Mouse (Mus musculus) macrophage (primary cell): Measurements from ENCODE around the gene Actg2. TPM values are rescaled to one million over a fixed set of nuclear protein-coding genes. Genes with fewer than 3 reads are reported as not detected.
"Not testable (repeated sequence)": the region's sequence is repeated elsewhere in the genome, so short reads cannot be mapped to it uniquely, and the experiment has no call there.

Experiments
- H3K27ac ChIP-seq: fragments of 350-480 bp; formaldehyde crosslinking; 2 replicates; pipeline ENCODE4 v1.9.0; 2021
- H3K36me3 ChIP-seq: fragments of 350-480 bp; formaldehyde crosslinking; 2 replicates; pipeline ENCODE4 v1.9.0; 2021; ENCODE audit errors: inconsistent target
- H3K4me3 ChIP-seq: fragments of 350-480 bp; formaldehyde crosslinking; 2 replicates; pipeline ENCODE4 v1.9.0; 2021; ENCODE audit errors: inconsistent target
- H3K79me2 ChIP-seq: fragments of 350-480 bp; formaldehyde crosslinking; 2 replicates; pipeline ENCODE4 v1.9.0; 2021; ENCODE audit errors: inconsistent target
- WGBS: methylation state at CpG from one replicate; pipeline ENCODE4 v1.1.7; 2026; ENCODE audit warnings: inconsistent platforms; ENCODE audit not compliant: missing documents; 5-methylcytosine and 5-hydroxymethylcytosine counted together
- polyA plus RNA-seq: library from polyadenylated mRNA; stranded (reverse); fragments of 250-400 nt; gene quantifications from 3 replicates; pipeline ENCODE4 v1.2.4, GENCODE M21; 2018; ENCODE audit warnings: inconsistent platforms
- total RNA-seq, 78 experiments: library from RNA; depleted of rRNA; stranded (reverse); fragments of 250-400 nt; gene quantifications; 1 replicate in 9 of 78; 2 replicates in 24 of 78; 3 replicates in 43 of 78; 4 replicates in 2 of 78; pipeline ENCODE4 v1.2.4; 2018; ENCODE audit warnings: inconsistent platforms in 56 of 78

Actg2 gene
- 1 to 10 TPM in 1 of 26 experiments, not detected in 25; 7.0 TPM for total RNA-seq (2018; cell fraction: chromatin; rRNA removed)
- not detected for total RNA-seq (2018; cell fraction: cytosol; rRNA removed)
- 1 to 10 TPM in 1 of 26 experiments, not detected in 25; 1.2 TPM for total RNA-seq (2018; cell fraction: nucleus; rRNA removed)
- polyA plus RNA-seq: 0.21 TPM in 1 of 3 replicates, not detected in the others

DNA sequence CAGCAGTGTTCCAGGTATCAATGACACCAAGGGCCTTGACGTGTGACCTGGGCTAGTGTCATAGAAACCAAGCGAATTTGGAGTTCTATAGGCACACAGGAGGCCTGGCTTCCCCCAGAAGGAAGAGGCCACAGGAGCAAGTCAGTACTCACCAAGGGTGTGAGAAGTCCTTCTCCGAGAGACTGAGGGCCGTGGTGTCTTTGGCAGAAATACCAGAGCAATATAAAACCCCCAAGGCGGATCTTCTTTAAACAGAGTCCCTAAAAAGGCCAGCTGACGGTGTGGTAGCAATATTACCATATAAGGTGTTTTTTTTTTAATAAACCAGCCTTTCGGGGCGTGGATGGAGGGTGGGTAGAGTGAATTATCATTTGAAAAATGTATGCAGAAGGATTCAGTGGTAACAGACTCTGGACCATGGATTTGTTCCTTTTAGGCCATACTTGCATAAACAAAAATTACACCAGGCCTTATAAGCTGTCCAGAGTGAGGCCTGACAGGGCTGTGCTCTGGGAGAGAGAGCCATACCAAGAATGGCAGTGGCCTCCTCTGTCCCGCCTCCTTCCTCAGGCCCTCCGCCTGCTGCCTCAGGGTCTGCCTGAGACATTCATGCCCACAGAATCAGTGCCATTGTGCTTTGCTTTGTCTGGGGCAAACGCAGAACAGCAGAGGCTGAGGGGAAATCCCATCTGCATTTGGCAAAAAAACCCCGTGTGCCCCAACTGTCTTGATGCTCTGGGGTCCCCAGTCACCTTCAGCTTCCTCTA, at the start of gene Actg2:
Gene Actg2, minus strand, starts transcription at position 238 of the 767 bp plus-strand sequence.
- Histone ChIP-seq H3K79me2 (no peaks in the 10 kb centered on the region), H3K4me3 (no peak within 1 kb of the TSS), H3K36me3 (no peaks in the 10 kb centered on the region), H3K27ac (no peak within 1 kb of the TSS)
- WGBS: 71% methylated on average over 12 of the region's 12 CpGs

DNA sequence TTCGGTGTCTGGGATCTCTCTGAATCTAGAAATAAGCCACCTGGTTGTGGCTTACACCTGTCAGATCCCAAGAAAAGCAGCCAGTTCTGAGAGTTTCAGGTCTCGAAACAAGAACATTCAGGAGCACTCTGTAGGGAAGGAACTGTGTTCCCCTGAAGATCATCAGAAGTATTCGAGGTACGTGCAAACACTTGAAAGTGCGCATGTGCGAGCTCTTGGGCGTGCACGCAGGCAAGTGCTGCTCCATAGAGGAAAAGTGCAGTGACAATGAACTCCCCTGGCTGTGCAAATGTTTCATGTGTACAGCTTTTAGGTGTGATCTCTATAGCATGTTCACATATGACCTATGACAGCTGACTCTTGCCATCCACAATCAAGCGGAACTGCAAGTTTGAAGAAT, 49.3 kb upstream of the Actg2 start:
- H3K36me3 ChIP-seq, H3K27ac ChIP-seq, H3K79me2 ChIP-seq, H3K4me3 ChIP-seq: not testable (repeated sequence)
- WGBS: 92% methylated on average over 9 of the region's 9 CpGs

DNA sequence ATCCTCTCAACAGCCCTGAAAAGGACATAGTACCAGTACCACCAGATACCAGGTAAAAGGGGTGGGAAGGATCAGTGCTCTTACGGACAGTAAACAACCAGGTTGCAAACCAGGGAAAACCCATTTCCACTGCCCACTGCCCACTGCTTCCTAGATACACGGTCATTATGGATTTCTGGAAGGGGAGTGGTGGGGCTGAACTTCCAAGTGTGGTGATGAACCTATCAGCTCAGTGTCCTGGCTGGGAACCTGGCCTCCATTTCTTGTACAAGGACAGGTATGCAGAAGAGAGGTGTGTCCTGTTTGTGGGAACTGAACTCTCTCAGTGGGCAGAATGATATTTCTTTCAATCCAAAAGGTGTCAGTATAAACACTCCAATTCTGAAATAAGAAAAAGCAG, 47.5 kb upstream of the Actg2 start:
- H3K79me2 ChIP-seq: no peaks in the 10 kb centered on the region
- no peak overlapping the region for H3K27ac ChIP-seq
- 70% methylated on average over 2 of the region's 2 CpGs for WGBS
- H3K4me3 ChIP-seq: no peak overlapping the region
- no peaks in the 10 kb centered on the region for H3K36me3 ChIP-seq

- Histone ChIP-seq H3K79me2 (no peaks in the 10 kb centered on the region), H3K27ac (no peak overlapping the region), H3K4me3 (no peak overlapping the region), H3K36me3 (no peaks in the 10 kb centered on the region)
- 0% methylated on average over 3 of the region's 6 CpGs for WGBS
Measured at GRCm38 (mm10) chr6:83582938-83583270, 46.8 kb upstream of the Actg2 start.

DNA sequence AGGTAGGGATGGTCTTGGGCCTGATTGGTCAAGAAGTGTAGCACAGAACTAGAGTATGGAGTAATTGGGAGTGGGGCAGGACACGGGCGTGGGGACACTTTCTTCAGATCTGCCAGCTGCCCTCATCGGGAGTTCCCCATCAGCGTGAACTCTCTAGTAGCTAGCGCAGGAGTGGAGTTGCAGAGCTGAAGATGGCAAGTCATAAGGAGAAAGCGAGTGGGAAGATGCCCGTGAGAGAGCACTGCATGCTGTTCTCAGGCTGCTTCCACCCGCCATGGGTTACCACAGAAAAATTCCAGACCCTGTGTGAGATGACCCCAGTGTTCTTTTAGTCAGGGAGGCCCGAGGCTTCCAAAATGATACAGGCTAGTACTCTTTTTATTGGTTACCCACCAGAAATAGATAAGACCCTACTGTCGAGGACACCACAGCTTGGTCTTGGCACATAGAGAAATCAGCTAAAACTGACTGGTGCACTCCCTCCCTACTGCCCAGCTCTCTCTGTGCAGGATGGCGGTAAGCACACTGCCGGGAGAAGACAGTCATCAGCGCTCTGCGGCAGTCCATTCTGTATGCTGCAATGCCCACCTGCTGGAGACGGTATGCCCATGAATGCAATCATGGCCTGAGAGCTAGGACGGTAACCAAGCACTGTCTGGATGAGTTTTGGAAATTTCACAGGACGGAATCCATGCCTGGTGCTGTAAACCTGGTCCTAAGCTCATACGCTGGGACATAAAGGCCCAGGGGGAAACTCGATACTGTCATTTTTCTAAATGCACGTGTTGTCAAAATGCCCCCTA, 46.3 kb upstream of the Actg2 start:
- 86% methylated on average over 20 of the region's 20 CpGs for WGBS

DNA sequence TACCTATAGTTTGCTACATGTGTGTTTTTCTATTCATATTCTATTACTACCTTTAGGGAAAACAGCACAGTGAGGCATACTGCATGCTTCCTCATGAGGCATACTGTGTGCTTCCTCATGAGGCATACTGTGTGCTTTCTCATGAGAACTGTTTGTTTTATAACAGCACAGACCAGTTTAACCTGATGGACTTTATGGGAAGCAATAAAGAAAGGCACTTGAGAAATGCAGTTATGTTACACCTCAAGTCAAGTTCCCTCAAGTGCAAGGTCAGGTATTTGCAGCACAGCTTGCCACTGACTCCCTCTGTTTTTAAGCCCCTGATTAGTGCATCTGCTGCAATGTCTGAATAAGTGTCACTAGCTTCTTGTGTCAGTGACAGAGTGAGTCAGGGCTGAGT, 41.5 kb upstream of the Actg2 start:
- H3K79me2 ChIP-seq: no peaks in the 10 kb centered on the region
- no peak overlapping the region for H3K27ac ChIP-seq
- no peaks in the 10 kb centered on the region for H3K36me3 ChIP-seq
- H3K4me3 ChIP-seq: no peak overlapping the region

More for the DNA sequence above, 46.3 kb upstream of the Actg2 start:
- Histone ChIP-seq H3K4me3 (no peak overlapping the region), H3K27ac (no peak overlapping the region), H3K79me2 (no peaks in the 10 kb centered on the region), H3K36me3 (no peaks in the 10 kb centered on the region)

GRCm38 (mm10) chr6:83575609-83576008, 39.5 kb upstream of the Actg2 start:
- WGBS: 93% methylated on average over 4 of the region's 4 CpGs
- H3K4me3 ChIP-seq: no peak overlapping the region

DNA sequence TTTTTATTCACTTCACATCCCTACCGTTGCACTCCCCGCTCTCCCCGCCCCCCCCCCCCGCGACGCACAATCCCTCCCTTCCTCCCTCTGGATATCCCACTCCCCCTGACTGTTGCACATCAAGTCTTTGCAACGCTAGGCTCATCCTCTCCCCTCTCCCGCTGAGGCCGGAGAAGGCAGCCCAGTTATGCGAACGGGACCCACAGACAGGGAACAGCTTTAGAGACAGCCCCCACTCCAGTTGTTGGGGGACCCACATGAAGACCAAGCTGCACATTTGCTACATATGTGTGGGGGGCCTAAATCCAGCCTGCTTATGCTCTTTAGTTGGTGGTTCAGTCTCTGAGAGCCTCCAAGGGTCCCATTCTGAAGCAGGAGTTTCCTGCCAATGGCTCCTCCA, 36.6 kb upstream of the Actg2 start, which contains the start of gene Stambp:
Gene Stambp, minus strand, starts transcription at position 59 of the 400 bp plus-strand sequence.
- Histone ChIP-seq H3K36me3 (peaks cover 24% of the 10 kb centered on the region), H3K4me3 (peak within 1 kb of the TSS; percentile 84), H3K79me2 (peaks cover 42% of the 10 kb centered on the region), H3K27ac (peak within 1 kb of the TSS; percentile 44)
- 2% methylated on average over 6 of the region's 11 CpGs for WGBS

More at GRCm38 (mm10) chr6:83575609-83576008, 39.5 kb upstream of the Actg2 start:
- Histone ChIP-seq H3K27ac (no peak overlapping the region), H3K36me3 (no peaks in the 10 kb centered on the region), H3K79me2 (peaks cover 15% of the 10 kb centered on the region)

DNA sequence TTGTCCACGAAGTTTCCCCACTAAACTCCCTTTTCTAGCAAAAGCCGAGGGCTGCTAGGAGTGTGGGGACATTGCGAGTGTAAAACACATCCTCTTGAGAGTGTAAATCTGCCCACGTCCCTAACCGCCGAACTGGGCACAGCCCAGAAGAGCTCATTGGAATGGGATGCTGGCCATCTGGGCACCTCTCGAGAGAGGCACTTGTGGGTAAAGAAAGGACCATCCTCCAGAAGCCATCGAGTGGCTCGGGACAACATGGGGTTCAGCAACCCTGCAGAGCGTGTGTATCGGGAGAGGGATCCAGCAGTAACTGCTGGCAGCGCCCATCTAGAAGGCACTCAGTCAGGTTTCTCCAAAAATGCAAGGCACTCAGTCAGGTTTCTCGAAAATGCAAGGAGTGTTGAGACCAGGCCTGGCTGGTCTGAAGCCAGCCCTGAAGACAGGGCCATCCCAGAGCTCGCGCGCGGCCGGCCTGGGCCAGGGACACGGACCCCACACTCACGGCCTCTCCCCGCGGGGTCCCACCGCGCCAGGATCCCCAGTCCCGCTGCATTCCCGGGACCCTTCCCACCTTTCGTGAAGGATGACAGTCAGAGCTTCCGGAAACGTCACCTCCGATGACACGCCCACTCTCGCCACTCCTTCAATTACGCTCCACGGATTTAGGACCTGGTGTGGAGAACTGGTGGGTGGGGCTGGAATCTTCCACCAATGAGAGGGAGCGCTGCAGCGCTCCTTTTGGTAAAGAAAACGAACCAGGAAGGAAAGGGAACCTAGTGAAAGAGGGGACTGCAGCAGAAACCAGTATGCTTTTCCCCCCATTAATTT, 36.0 kb upstream of the Actg2 start:
- Histone ChIP-seq H3K27ac (peak overlapping the region; percentile 44), H3K4me3 (peak overlapping the region; percentile 84), H3K36me3 (peaks cover 30% of the 10 kb centered on the region), H3K79me2 (peaks cover 48% of the 10 kb centered on the region)
- 4% methylated on average over 37 of the region's 37 CpGs for WGBS

- Histone ChIP-seq H3K79me2 (peaks cover 51% of the 10 kb centered on the region), H3K4me3 (no peak overlapping the region), H3K27ac (no peak overlapping the region), H3K36me3 (peaks cover 56% of the 10 kb centered on the region)
- 90% methylated on average over 20 of the region's 20 CpGs for WGBS
Measured at GRCm38 (mm10) chr6:83568901-83569862, 33.1 kb upstream of the Actg2 start.

DNA sequence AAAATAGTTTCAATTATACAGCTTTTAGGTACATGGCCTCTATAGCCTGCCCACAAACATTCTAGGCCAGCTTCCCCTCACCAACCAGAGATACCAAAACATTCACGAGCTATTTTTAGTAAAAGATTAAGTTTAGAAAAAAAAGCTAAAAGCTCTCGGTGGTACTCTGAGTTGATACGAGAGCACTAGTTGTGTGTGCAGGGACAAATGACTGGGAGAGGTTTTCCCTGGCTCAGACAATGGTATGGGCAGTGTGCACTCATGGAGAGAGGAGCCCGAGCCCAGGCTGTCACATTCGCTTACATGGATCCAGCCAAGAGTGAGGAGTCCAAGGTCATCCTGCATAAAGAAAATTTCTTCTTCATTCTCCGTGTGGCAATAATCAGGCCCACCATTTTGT, 19.9 kb upstream of the Actg2 start:
- WGBS: 89% methylated on average over 6 of the region's 6 CpGs
- Histone ChIP-seq H3K27ac (no peak overlapping the region), H3K79me2 (no peaks in the 10 kb centered on the region), H3K4me3 (no peak overlapping the region), H3K36me3 (peaks cover 79% of the 10 kb centered on the region)

DNA sequence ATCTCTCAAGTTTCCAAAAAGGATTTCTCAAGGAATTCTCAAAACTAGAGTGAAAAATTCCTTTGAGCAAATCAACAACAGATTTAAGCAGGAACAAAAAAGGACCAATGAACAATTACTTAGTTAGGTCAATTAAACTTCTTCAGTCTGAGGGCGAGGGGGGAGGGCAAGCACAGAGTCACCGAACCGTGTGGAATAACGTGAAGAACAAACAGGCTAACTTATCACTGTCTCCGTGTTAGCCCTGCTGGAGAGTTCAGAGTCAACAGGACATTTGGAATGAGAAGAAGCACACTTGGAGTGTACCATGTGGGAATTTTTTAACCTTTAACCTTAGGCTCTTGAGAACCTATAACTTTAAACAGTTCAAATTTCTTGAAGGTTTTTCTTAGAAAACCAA, 12.3 kb upstream of the Actg2 start:
- 93% methylated on average over 5 of the region's 5 CpGs for WGBS

GRCm38 (mm10) chr6:83545778-83546177, 9.7 kb upstream of the Actg2 start:
- Histone ChIP-seq H3K36me3 (peaks cover 38% of the 10 kb centered on the region), H3K27ac (no peak overlapping the region), H3K79me2 (no peaks in the 10 kb centered on the region), H3K4me3 (no peak overlapping the region)
- 98% methylated on average over 3 of the region's 3 CpGs for WGBS

More for the DNA sequence above, 12.3 kb upstream of the Actg2 start:
- Histone ChIP-seq H3K36me3 (peaks cover 51% of the 10 kb centered on the region), H3K79me2 (no peaks in the 10 kb centered on the region), H3K27ac (no peak overlapping the region), H3K4me3 (no peak overlapping the region)
